Mouse (Mus musculus) intestine, embryonic 14.5 days (tissue): ENCODE measurements at regions not wholly inside any gene's neighbourhood (a gene's known extent, or its start where the extent isn't known, plus 50 kb on each side); places are given as distances from the start of the nearest gene placed in this dataset.

ENCODE experiments used
- ATAC-seq: fragments of 200-750 bp; cut with Nextera tagmentation; replicated peaks from 2 replicates; pipeline ENCODE4 v1.8.0; 2017; ENCODE audit warnings: low read depth, moderate number of reproducible peaks, moderate TSS enrichment, moderate library complexity; ENCODE audit not compliant: low FRiP score, low TSS enrichment
- DNase-seq: peaks from one replicate; pipeline ENCODE4 v3.0.0-alpha.2; 2018; ENCODE audit warnings: low spot score
- H3K27ac ChIP-seq: fragments of 300-500 bp; sonication (generic); 2 replicates; pipeline ENCODE4 v1.5.1; 2014; ENCODE audit warnings: low read depth, mild to moderate bottlenecking, control low read depth
- H3K27me3 ChIP-seq: fragments of 300-500 bp; sonication (generic); replicated peaks from 2 replicates; pipeline ENCODE4 v1.6.1; 2014; ENCODE audit warnings: low read length, control low read depth; ENCODE audit not compliant: control insufficient read depth, insufficient read depth
- H3K36me3 ChIP-seq: fragments of 300-500 bp; sonication (generic); 2 replicates; pipeline ENCODE4 v1.6.1; 2014; ENCODE audit warnings: low read length, control low read depth; ENCODE audit not compliant: control insufficient read depth, insufficient read depth
- H3K4me1 ChIP-seq: fragments of 300-500 bp; sonication (generic); replicated peaks from 2 replicates; pipeline ENCODE4 v1.6.1; 2014; ENCODE audit warnings: low read length, control low read depth, mixed read lengths; ENCODE audit not compliant: control insufficient read depth, insufficient read depth
- H3K4me2 ChIP-seq: fragments of 300-500 bp; sonication (generic); 2 replicates; pipeline ENCODE4 v1.6.1; 2014; ENCODE audit warnings: low read length
- H3K4me3 ChIP-seq: fragments of 300-500 bp; sonication (generic); 2 replicates; pipeline ENCODE4 v1.5.1; 2014; ENCODE audit warnings: low read depth, low read length, control low read depth, mixed read lengths
- H3K9ac ChIP-seq: fragments of 300-500 bp; sonication (generic); 2 replicates; pipeline ENCODE4 v1.6.1; 2014; ENCODE audit warnings: mild to moderate bottlenecking, low read length
- H3K9me3 ChIP-seq: fragments of 300-500 bp; sonication (generic); 2 replicates; pipeline ENCODE4 v1.6.1; 2016; ENCODE audit warnings: low read length, control low read depth; ENCODE audit not compliant: control insufficient read depth
- WGBS: fragments of 180-500 bp; shearing (Covaris S2); extraction: QIAGEN DNeasy Blood & Tissue Kit; methylation state at CpG from one replicate; pipeline ENCODE4 v1.1.7; 2014; 5-methylcytosine and 5-hydroxymethylcytosine counted together

- H3K4me1 ChIP-seq: no peaks in the 10 kb centered on the region; the same call in 1 of the 2 replicates
- no peak overlapping the region for H3K9ac ChIP-seq
- H3K4me3 ChIP-seq: no peak overlapping the region
- 64% methylated on average over 2 of the region's 2 CpGs for WGBS
- DNase-seq: no peak
- no peaks in the 10 kb centered on the region for H3K36me3 ChIP-seq
- H3K27me3 ChIP-seq: no peaks in the 10 kb centered on the region
- ATAC-seq: no peak
- no peak overlapping the region for H3K4me2 ChIP-seq
- no peak overlapping the region for H3K27ac ChIP-seq
- no peaks in the 10 kb centered on the region for H3K9me3 ChIP-seq
Measured at GRCm38 (mm10) chr15:62500522-62500921, 1344.5 kb downstream of the Gsdmc2 start.

- H3K9me3 ChIP-seq: no peaks in the 10 kb centered on the region
- WGBS: 20% methylated on average over 4 of the region's 4 CpGs
- H3K27me3 ChIP-seq: no peaks in the 10 kb centered on the region
- DNase-seq (peak; percentile 52), ATAC-seq (no peak)
- no peak overlapping the region for H3K4me2 ChIP-seq
- no peaks in the 10 kb centered on the region; the same call in 1 of the 2 replicates for H3K4me1 ChIP-seq
- H3K4me3 ChIP-seq: no peak overlapping the region
- no peaks in the 10 kb centered on the region for H3K36me3 ChIP-seq
- H3K9ac ChIP-seq: no peak overlapping the region
- no peak overlapping the region for H3K27ac ChIP-seq
Measured at GRCm38 (mm10) chr15:62496193-62496592, 1348.8 kb downstream of the Gsdmc2 start.

- DNase-seq (no peak), ATAC-seq (no peak)
- H3K4me2 ChIP-seq: no peak overlapping the region
- no peaks in the 10 kb centered on the region for H3K9me3 ChIP-seq
- H3K9ac ChIP-seq: no peak overlapping the region
- no peaks in the 10 kb centered on the region for H3K36me3 ChIP-seq
- no peaks in the 10 kb centered on the region for H3K27me3 ChIP-seq
- H3K27ac ChIP-seq: no peak overlapping the region
- no peak overlapping the region for H3K4me3 ChIP-seq
- 58% methylated on average over 3 of the region's 3 CpGs for WGBS
- H3K4me1 ChIP-seq: no peaks in the 10 kb centered on the region; the same call in 1 of the 2 replicates
Measured at GRCm38 (mm10) chr15:62492350-62492749, 1352.6 kb downstream of the Gsdmc2 start.

GRCm38 (mm10) chr15:62490548-62490947, 1354.4 kb downstream of the Gsdmc2 start:
- 62% methylated on average over 2 of the region's 2 CpGs for WGBS

GRCm38 (mm10) chr15:62486540-62486939, 1358.4 kb downstream of the Gsdmc2 start:
- 81% methylated on average over 6 of the region's 6 CpGs for WGBS
- no peaks in the 10 kb centered on the region for H3K4me1 ChIP-seq
- no peak overlapping the region for H3K4me2 ChIP-seq
- H3K36me3 ChIP-seq: no peaks in the 10 kb centered on the region
- no peaks in the 10 kb centered on the region for H3K27me3 ChIP-seq
- no peak overlapping the region for H3K9ac ChIP-seq
- H3K4me3 ChIP-seq: no peak overlapping the region
- H3K9me3 ChIP-seq: no peaks in the 10 kb centered on the region
- no peak for DNase-seq
- ATAC-seq: no peak
- no peak overlapping the region for H3K27ac ChIP-seq

More at GRCm38 (mm10) chr15:62490548-62490947, 1354.4 kb downstream of the Gsdmc2 start:
- H3K4me2 ChIP-seq: no peak overlapping the region
- H3K9ac ChIP-seq: no peak overlapping the region
- H3K4me1 ChIP-seq: no peaks in the 10 kb centered on the region
- no peak for DNase-seq
- H3K27ac ChIP-seq: no peak overlapping the region
- H3K36me3 ChIP-seq: no peaks in the 10 kb centered on the region
- no peaks in the 10 kb centered on the region for H3K27me3 ChIP-seq
- no peak overlapping the region for H3K4me3 ChIP-seq
- H3K9me3 ChIP-seq: no peaks in the 10 kb centered on the region
- no peak for ATAC-seq

- no peaks in the 10 kb centered on the region for H3K27me3 ChIP-seq
- DNase-seq: no peak
- ATAC-seq: no peak
- no peaks in the 10 kb centered on the region for H3K36me3 ChIP-seq
- 93% methylated on average over 3 of the region's 3 CpGs for WGBS
- no peaks in the 10 kb centered on the region for H3K4me1 ChIP-seq
- no peak overlapping the region for H3K9ac ChIP-seq
- no peaks in the 10 kb centered on the region for H3K9me3 ChIP-seq
- no peak overlapping the region for H3K4me2 ChIP-seq
- no peak overlapping the region for H3K4me3 ChIP-seq
- no peak overlapping the region for H3K27ac ChIP-seq
Measured at GRCm38 (mm10) chr15:62484350-62484749, 1360.6 kb downstream of the Gsdmc2 start.

GRCm38 (mm10) chr15:62483534-62483933, 1361.4 kb downstream of the Gsdmc2 start:
- Histone ChIP-seq H3K4me1 (no peaks in the 10 kb centered on the region), H3K27me3 (no peaks in the 10 kb centered on the region), H3K4me2 (no peak overlapping the region), H3K27ac (no peak overlapping the region), H3K4me3 (no peak overlapping the region), H3K36me3 (no peaks in the 10 kb centered on the region), H3K9ac (no peak overlapping the region), H3K9me3 (no peaks in the 10 kb centered on the region)
- DNase-seq (no peak), ATAC-seq (no peak)
- 52% methylated on average over 1 of the region's 1 CpGs for WGBS

- Histone ChIP-seq H3K9me3 (no peaks in the 10 kb centered on the region), H3K36me3 (no peaks in the 10 kb centered on the region), H3K4me3 (no peak overlapping the region), H3K9ac (no peak overlapping the region), H3K27ac (no peak overlapping the region), H3K4me1 (no peaks in the 10 kb centered on the region), H3K4me2 (no peak overlapping the region), H3K27me3 (no peaks in the 10 kb centered on the region)
- no peak for ATAC-seq
- no peak for DNase-seq
- 87% methylated on average over 7 of the region's 7 CpGs for WGBS
Measured at GRCm38 (mm10) chr15:62482357-62482756, 1362.6 kb downstream of the Gsdmc2 start.

GRCm38 (mm10) chr15:62477779-62478178, 1367.2 kb downstream of the Gsdmc2 start:
- ATAC-seq: no peak
- Histone ChIP-seq H3K4me2 (no peak overlapping the region), H3K4me1 (no peaks in the 10 kb centered on the region), H3K36me3 (no peaks in the 10 kb centered on the region), H3K27me3 (no peaks in the 10 kb centered on the region), H3K4me3 (no peak overlapping the region), H3K9me3 (no peaks in the 10 kb centered on the region), H3K27ac (no peak overlapping the region), H3K9ac (no peak overlapping the region)
- DNase-seq: no peak
- WGBS: 90% methylated on average over 2 of the region's 2 CpGs
